ENCODE assay signal across 10 mouse cellular contexts in the genomic region with DNA sequence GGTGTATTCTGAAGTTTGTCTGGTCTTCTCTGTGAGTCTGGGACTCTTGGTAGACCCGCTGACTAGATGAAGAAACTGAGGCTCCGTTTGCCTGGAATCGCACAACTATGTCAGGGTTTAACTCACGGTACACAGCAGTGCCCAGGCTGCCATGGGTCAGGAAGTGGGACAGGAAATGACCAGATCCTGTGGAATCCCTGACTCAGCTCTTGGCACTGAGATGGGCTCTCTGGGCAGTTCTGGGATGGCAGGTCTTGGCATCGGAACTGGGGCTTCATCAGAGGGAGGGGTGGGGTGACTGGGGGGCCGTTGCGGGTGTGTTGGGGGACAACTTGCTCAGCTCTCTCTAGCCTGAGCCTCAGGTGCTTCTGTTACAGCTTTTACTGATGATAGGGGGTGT. TPM values are rescaled to one million over a fixed set of nuclear protein-coding genes. Genes with fewer than 3 reads are reported as not detected.
A peak's percentile ranks its signal among the peaks of the same experiment; 100 is the strongest.
DNase-seq lines count a peak whose midpoint lies in the region; ATAC-seq and TF ChIP-seq lines count a peak whose summit lies in the region.
"Had no signal": no experiment of that assay in that cellular context is flagged by ENCODE, and none has a peak within 500 bp of the region (broad histone marks: within the 10 kb centered on the region; RNA-seq: fewer than 3 reads in every experiment).

No protein-coding gene starts in this region.

- peaks cover 58% of the 10 kb centered on the region for H3K4me1 ChIP-seq in midbrain, embryonic 12.5 days
- peaks cover 5% of the 10 kb centered on the region; the same call in 1 of the 2 replicates for H3K4me1 ChIP-seq in midbrain, postnatal 0 days (ENCODE audit: insufficient read depth, low read length)
- peaks cover 55% of the 10 kb centered on the region for H3K4me1 ChIP-seq in embryonic facial prominence, embryonic 15.5 days
- H3K4me1 ChIP-seq in kidney, embryonic 15.5 days, result peaks cover 93% of the 10 kb centered on the region
- peaks cover 45% of the 10 kb centered on the region for H3K4me1 ChIP-seq in stomach, embryonic 14.5 days (ENCODE audit: control insufficient read depth, insufficient read depth, low read length)

- no peak for ATAC-seq in midbrain, embryonic 12.5 days (ENCODE audit: low FRiP score, low read depth)
- no peak for ATAC-seq in midbrain, postnatal 0 days (ENCODE audit: low FRiP score)
- ATAC-seq in embryonic facial prominence, embryonic 15.5 days (ENCODE audit: insufficient number of reproducible peaks, low FRiP score, low TSS enrichment, low read depth), result no peak
- ATAC-seq in kidney, embryonic 15.5 days (replicated peaks; ENCODE audit: low FRiP score), result no peak
- ATAC-seq in stomach, embryonic 14.5 days (ENCODE audit: insufficient number of reproducible peaks, insufficient read depth, low FRiP score, low read depth), result no peak

- no peak overlapping the region for H3K4me3 ChIP-seq in midbrain, embryonic 12.5 days
- H3K4me3 ChIP-seq in midbrain, postnatal 0 days (ENCODE audit: low read depth, low read length), result no peak overlapping the region
- H3K4me3 ChIP-seq in embryonic facial prominence, embryonic 15.5 days (replicated peaks), result no peak overlapping the region
- H3K4me3 ChIP-seq in kidney, embryonic 15.5 days (replicated peaks), result no peak overlapping the region
- no peak overlapping the region for H3K4me3 ChIP-seq in stomach, embryonic 14.5 days (ENCODE audit: low read depth, low read length)
- H3K4me3 ChIP-seq: erythroblast, embryonic 14.5 days had no signal

- H3K27me3 ChIP-seq in midbrain, embryonic 12.5 days, result 0 out of 2 replicates have a peak, but pooled peaks cover 6% of the 10 kb centered on the region
- H3K27me3 ChIP-seq in midbrain, postnatal 0 days (ENCODE audit: insufficient read depth, low read length), result no peaks in the 10 kb centered on the region
- no peaks in the 10 kb centered on the region for H3K27me3 ChIP-seq in embryonic facial prominence, embryonic 15.5 days
- no peaks in the 10 kb centered on the region for H3K27me3 ChIP-seq in kidney, embryonic 15.5 days
- H3K27me3 ChIP-seq in stomach, embryonic 14.5 days (ENCODE audit: control insufficient read depth, insufficient read depth, low read length), result no peaks in the 10 kb centered on the region

- H3K9ac ChIP-seq in midbrain, embryonic 12.5 days (replicated peaks), result no peak overlapping the region
- H3K9ac ChIP-seq in midbrain, postnatal 0 days (replicated peaks; ENCODE audit: low read length, poor library complexity, severe bottlenecking), result no peak overlapping the region
- no peak overlapping the region for H3K9ac ChIP-seq in embryonic facial prominence, embryonic 15.5 days
- no peak overlapping the region for H3K9ac ChIP-seq in kidney, embryonic 15.5 days
- 0 out of 2 replicates have a peak overlapping the region, but pooled peaks have one; percentile 10 for H3K9ac ChIP-seq in stomach, embryonic 14.5 days (replicated peaks; ENCODE audit: low read depth, low read length)

- H3K27ac ChIP-seq in midbrain, embryonic 12.5 days (replicated peaks), result 0 out of 2 replicates have a peak overlapping the region, but pooled peaks have one; percentile 70
- H3K27ac ChIP-seq in midbrain, postnatal 0 days (ENCODE audit: low read depth, low read length), result no peak overlapping the region
- H3K27ac ChIP-seq in embryonic facial prominence, embryonic 15.5 days (replicated peaks), result peak overlapping the region; percentile 44
- H3K27ac ChIP-seq in kidney, embryonic 15.5 days, result peak overlapping the region; percentile 87
- peak overlapping the region; percentile 78 for H3K27ac ChIP-seq in stomach, embryonic 14.5 days (ENCODE audit: low read length)

- no peak overlapping the region for H3K4me2 ChIP-seq in midbrain, embryonic 12.5 days (replicated peaks)
- H3K4me2 ChIP-seq in midbrain, postnatal 0 days (ENCODE audit: low read depth, low read length, poor library complexity, severe bottlenecking), result no peak overlapping the region
- no peak overlapping the region for H3K4me2 ChIP-seq in embryonic facial prominence, embryonic 15.5 days (replicated peaks)
- peak overlapping the region; percentile 19; the same call in 1 of the 2 replicates for H3K4me2 ChIP-seq in kidney, embryonic 15.5 days
- H3K4me2 ChIP-seq in stomach, embryonic 14.5 days (replicated peaks; ENCODE audit: low read depth, low read length), result no peak overlapping the region

- H3K36me3 ChIP-seq in midbrain, embryonic 12.5 days, result peaks cover 8% of the 10 kb centered on the region; the same call in 1 of the 2 replicates
- no peaks in the 10 kb centered on the region for H3K36me3 ChIP-seq in midbrain, postnatal 0 days (ENCODE audit: insufficient read depth, low read length)
- no peaks in the 10 kb centered on the region for H3K36me3 ChIP-seq in embryonic facial prominence, embryonic 15.5 days
- H3K36me3 ChIP-seq in kidney, embryonic 15.5 days, result peaks cover 21% of the 10 kb centered on the region
- H3K36me3 ChIP-seq in stomach, embryonic 14.5 days (ENCODE audit: control insufficient read depth, insufficient read depth, low read length), result no peaks in the 10 kb centered on the region; the same call in 1 of the 2 replicates

- 81% methylated on average over 7 of the region's 7 CpGs for WGBS in midbrain, embryonic 12.5 days
- 74% methylated on average over 7 of the region's 7 CpGs for WGBS in midbrain, postnatal 0 days
- 52% methylated on average over 7 of the region's 7 CpGs for WGBS in embryonic facial prominence, embryonic 15.5 days
- WGBS in kidney, embryonic 15.5 days, result 69% methylated on average over 7 of the region's 7 CpGs
- WGBS in stomach, embryonic 14.5 days, result 61% methylated on average over 7 of the region's 7 CpGs

- no peak for DNase-seq in midbrain, postnatal 0 days (ENCODE audit: low spot score)
- DNase-seq in thymus, postnatal 25 days, result no peak
- no peak for DNase-seq in MN1 (ENCODE audit: low spot score)
- no peak for DNase-seq in embryo, embryonic 10.5 days (ENCODE audit: low spot score)
- DNase-seq: thymus, postnatal 14 days had no signal

- no peaks in the 10 kb centered on the region for H3K9me3 ChIP-seq in midbrain, embryonic 12.5 days
- H3K9me3 ChIP-seq in midbrain, postnatal 0 days (ENCODE audit: low read length), result no peaks in the 10 kb centered on the region
- H3K9me3 ChIP-seq in embryonic facial prominence, embryonic 15.5 days (replicated peaks), result no peaks in the 10 kb centered on the region
- no peaks in the 10 kb centered on the region for H3K9me3 ChIP-seq in kidney, embryonic 15.5 days (replicated peaks)
- H3K9me3 ChIP-seq in stomach, embryonic 14.5 days (ENCODE audit: control insufficient read depth, low read depth, low read length), result no peaks in the 10 kb centered on the region

- no peak for TF ChIP-seq CTCF in midbrain, postnatal 0 days (IDR thresholded peaks at IDR 0.05)

RNA-seq across cellular contexts. Expression of a gene that starts 10.0 kb away (rescaled TPM):
- polyA plus RNA-seq in midbrain, embryonic 12.5 days (2016; fragmentation: Nextera tagmentation; extraction: Ambion mirVana), result 6.5 and 7.8 TPM in 2 replicates
- 3.1 and 3.2 TPM in 2 replicates for total RNA-seq in midbrain, postnatal 0 days (2014; rRNA removed)
- polyA plus RNA-seq in midbrain, postnatal 0 days (2015; fragmentation: Nextera tagmentation; extraction: Ambion mirVana), result 0.27 and 0.30 TPM in 2 replicates
- 7.4 and 7.6 TPM in 2 replicates for polyA plus RNA-seq in embryonic facial prominence, embryonic 15.5 days (2015; fragmentation: Nextera tagmentation; extraction: Ambion mirVana)
- polyA plus RNA-seq in kidney, embryonic 15.5 days (2015; fragmentation: Nextera tagmentation; extraction: Ambion mirVana), result 6.8 and 7.1 TPM in 2 replicates
- polyA plus RNA-seq in stomach, embryonic 14.5 days (2014; fragmentation: Nextera tagmentation; extraction: Ambion mirVana), result 2.8 and 3.4 TPM in 2 replicates
- polyA plus RNA-seq: erythroblast, embryonic 14.5 days had no signal

RNA-seq across cellular contexts. Expression of a gene that starts 56.9 kb away (rescaled TPM):
- 3.5 and 3.8 TPM in 2 replicates for polyA plus RNA-seq in midbrain, embryonic 12.5 days (2016; fragmentation: Nextera tagmentation; extraction: Ambion mirVana)
- 105 and 119 TPM in 2 replicates for total RNA-seq in midbrain, postnatal 0 days (2014; rRNA removed)
- 56.7 and 60.2 TPM in 2 replicates for polyA plus RNA-seq in midbrain, postnatal 0 days (2015; fragmentation: Nextera tagmentation; extraction: Ambion mirVana)
- polyA plus RNA-seq in embryonic facial prominence, embryonic 15.5 days (2015; fragmentation: Nextera tagmentation; extraction: Ambion mirVana), result 3.6 and 4.3 TPM in 2 replicates
- polyA plus RNA-seq in kidney, embryonic 15.5 days (2015; fragmentation: Nextera tagmentation; extraction: Ambion mirVana), result 2.0 and 2.4 TPM in 2 replicates
- 4.3 and 4.4 TPM in 2 replicates for polyA plus RNA-seq in stomach, embryonic 14.5 days (2014; fragmentation: Nextera tagmentation; extraction: Ambion mirVana)
- polyA plus RNA-seq: erythroblast, embryonic 14.5 days had no signal

Comparison
In these comparisons a context has a peak if more than half of its experiments do, and no peak if none do; other contexts are left out.
1. RNA of a gene that starts 56.9 kb away (polyA plus RNA-seq): 56.7 to 60.2 TPM in midbrain, postnatal 0 days; 4.3 to 4.4 TPM in stomach, embryonic 14.5 days, 3.6 to 4.3 TPM in embryonic facial prominence, embryonic 15.5 days, 3.5 to 3.8 TPM in midbrain, embryonic 12.5 days and 2.0 to 2.4 TPM in kidney, embryonic 15.5 days; every median in the first group is over 10 times any median in the second.